Mouse (Mus musculus) heart, postnatal 4 days (tissue): Measurements from ENCODE around the gene Schip1. TPM values are rescaled to one million over a fixed set of nuclear protein-coding genes. Genes with fewer than 3 reads are reported as not detected.

ENCODE experiments used
- DNase-seq: peaks from one replicate; pipeline ENCODE4 v3.0.0; 2021
- total RNA-seq, 2 experiments: library from RNA; stranded (reverse); gene quantifications; 2 replicates each; pipeline ENCODE4 v1.2.3; 2021

Schip1 gene
- total RNA-seq, 2 experiments from 2014 or later: 94.7 to 98.3 TPM

- no peak for DNase-seq
Observed at GRCm38 (mm10) chr3:68130386-68130785, 65.8 kb downstream of the Schip1 start.

DNA sequence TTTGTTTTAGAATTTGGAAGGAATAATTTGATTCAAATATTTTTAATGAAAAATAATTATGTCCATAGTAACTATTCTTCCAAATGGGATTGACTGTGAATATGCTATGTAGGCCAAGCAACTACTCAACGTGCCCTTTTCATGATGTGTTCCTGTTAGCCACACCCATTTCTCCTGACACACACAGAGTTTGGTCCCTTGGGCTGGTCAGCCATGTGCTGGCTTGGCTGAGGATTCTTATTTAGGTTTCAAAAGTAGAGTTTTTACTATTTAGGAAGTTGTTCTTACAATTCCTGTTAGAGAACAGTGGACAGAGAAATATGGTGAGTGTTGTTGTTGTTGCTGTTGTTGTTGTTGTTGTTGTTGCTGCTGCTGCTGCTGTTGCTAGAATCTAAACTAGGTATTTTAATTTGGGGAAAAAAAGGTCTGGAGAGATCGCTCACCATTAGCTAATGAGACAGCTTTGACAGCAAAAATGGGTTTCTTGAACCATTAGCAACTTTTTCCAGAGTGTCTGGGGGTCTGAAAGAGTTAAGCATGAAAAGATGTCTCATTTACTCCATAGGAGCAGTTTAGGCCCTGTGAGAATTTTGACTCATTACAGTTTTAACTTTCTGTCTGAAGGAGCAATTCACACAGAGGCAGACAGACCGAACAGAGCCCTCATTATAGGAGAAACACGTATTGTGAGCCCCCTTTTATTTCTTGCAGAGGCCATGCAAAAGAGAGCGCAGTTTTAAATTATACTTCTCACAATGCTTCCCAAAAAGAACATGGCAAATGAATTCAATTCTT is 74.4 kb downstream of the Schip1 start:
- DNase-seq: no peak

- DNase-seq: no peak
Observed at GRCm38 (mm10) chr3:68150688-68151087, 86.1 kb downstream of the Schip1 start.

GRCm38 (mm10) chr3:68160175-68160574 is 95.6 kb downstream of the Schip1 start:
- no peak for DNase-seq

GRCm38 (mm10) chr3:68160760-68161159 is 96.2 kb downstream of the Schip1 start:
- DNase-seq: no peak

DNA sequence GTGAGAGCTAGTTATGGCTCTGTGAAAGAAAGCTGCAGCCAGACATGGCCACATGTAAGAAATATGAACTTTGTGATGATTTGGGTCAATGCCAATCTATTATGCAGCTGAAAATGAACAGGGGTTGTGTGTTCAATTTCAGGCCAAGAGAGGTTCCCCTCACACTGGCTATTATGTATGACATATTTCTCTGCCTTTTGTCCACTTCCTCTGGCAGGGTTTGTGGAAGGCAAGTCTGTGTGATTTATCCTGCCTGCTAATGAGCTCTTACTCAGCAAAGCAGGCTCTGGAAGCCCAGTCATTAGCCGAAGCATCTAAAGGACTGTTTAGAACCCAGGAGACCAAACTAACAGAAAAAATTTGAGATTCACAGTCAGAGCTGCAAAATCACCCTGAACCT is 113.6 kb downstream of the Schip1 start:
- DNase-seq: no peak

- DNase-seq: peak; percentile 11
Observed at GRCm38 (mm10) chr3:68187471-68187870, 122.9 kb downstream of the Schip1 start.

GRCm38 (mm10) chr3:68189100-68189499 is 124.5 kb downstream of the Schip1 start:
- DNase-seq: no peak

GRCm38 (mm10) chr3:68196933-68197332 is 132.3 kb downstream of the Schip1 start:
- DNase-seq: no peak

GRCm38 (mm10) chr3:68201214-68201613 is 136.6 kb downstream of the Schip1 start:
- DNase-seq: no peak

GRCm38 (mm10) chr3:68202162-68202902 is 137.7 kb downstream of the Schip1 start:
- no peak for DNase-seq

- no peak for DNase-seq
Observed at GRCm38 (mm10) chr3:68203934-68204467, 139.4 kb downstream of the Schip1 start.

GRCm38 (mm10) chr3:68210422-68210821 is 145.8 kb downstream of the Schip1 start:
- no peak for DNase-seq

- DNase-seq: no peak
Observed at GRCm38 (mm10) chr3:68221452-68221851, 156.8 kb downstream of the Schip1 start.

GRCm38 (mm10) chr3:68239887-68240286 is 175.3 kb downstream of the Schip1 start:
- DNase-seq: no peak

DNA sequence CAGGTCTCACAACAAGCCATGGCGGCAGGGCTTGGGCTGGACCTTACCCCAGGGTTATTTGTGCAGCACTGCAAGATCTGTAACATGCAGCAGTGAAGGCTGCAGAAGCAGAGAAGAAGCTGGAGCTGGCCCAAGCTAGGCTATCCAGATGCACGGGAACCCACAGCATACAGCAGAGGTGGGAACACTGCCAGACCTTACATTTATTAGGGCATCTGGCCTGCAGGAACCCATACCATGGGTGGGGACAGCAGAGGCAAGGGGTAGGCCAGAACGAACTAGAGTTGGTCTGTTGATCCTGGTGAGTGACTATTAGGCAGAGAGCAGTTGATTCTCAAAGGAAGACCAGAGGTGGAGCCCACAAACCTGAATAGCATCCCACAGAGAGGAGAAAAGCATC is 178.6 kb downstream of the Schip1 start:
- DNase-seq: no peak

- DNase-seq: peak; percentile 7
Observed at GRCm38 (mm10) chr3:68246154-68246553, 181.6 kb downstream of the Schip1 start.

- DNase-seq: no peak
Observed at GRCm38 (mm10) chr3:68250589-68250988, 186.0 kb downstream of the Schip1 start.

DNA sequence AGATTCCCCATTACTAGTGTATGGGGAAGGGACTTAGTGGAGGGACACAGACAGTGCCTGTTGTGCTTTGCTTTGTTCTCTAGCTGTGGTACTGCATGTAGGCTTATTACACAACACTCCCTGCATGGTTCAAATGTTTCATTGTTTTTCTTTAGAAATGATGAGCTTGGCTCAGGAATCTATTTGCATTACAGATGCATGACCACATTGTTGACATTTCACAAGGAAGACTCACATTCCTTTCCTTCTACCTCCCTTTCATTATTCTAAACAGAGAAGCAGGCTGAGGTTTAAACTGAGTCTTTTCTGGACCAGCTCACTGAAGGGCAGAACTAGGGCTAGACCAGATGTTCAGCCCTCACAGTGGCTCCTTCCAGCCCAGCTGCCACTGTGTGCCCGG is 187.7 kb downstream of the Schip1 start:
- no peak for DNase-seq

- no peak for DNase-seq
Observed at GRCm38 (mm10) chr3:68262304-68262703, 197.7 kb downstream of the Schip1 start.

DNA sequence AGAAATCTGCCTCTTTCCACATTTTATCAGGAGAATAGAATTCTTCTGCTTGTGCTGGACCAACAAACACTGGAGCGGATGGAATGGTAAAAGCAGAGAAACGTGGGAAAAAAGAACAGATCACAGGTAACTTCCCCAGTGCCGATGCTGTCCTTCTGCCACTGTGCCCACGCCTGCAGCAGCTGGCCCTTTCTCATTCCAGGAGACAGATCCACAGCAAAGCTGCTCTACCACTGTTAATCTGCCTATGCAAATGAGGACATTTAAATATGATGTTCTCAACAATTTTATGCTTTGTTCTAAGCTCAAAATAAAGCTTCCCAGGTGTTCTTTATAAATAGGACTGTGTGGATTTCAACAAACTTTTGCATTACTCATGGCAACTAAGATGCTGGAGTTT is 203.3 kb downstream of the Schip1 start:
- DNase-seq: no peak

- no peak for DNase-seq
Observed at GRCm38 (mm10) chr3:68269251-68269650, 204.6 kb downstream of the Schip1 start.

GRCm38 (mm10) chr3:68270246-68270645 is 205.6 kb downstream of the Schip1 start:
- no peak for DNase-seq

DNA sequence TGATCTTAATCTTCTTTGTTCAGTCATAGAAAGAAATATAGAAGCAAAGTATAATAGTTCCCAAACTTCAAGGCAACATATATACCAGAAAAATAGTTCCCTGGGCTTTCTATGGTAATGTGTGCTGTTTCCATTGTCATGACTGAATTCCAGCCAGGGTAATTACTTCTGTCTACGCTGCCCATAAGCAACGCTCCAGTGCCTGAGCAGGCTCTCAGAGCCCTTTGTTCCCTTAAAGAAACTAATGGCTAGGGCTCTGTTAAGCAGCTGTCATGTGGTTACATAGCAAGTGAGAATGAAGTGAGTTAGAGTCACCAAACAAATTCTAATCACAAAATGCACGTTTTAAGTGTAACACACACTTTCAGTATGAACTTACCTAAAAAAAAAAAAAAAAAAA is 206.9 kb downstream of the Schip1 start:
- DNase-seq: no peak
